Mouse (Mus musculus): ENCODE data around the gene Nmrk1.
A peak's percentile ranks its signal among the peaks of the same experiment; 100 is the strongest.
"Not testable (repeated sequence)": the region's sequence is repeated elsewhere in the genome, so short reads cannot be mapped to it uniquely, and the experiment has no call there.

Nmrk1 gene

DNA sequence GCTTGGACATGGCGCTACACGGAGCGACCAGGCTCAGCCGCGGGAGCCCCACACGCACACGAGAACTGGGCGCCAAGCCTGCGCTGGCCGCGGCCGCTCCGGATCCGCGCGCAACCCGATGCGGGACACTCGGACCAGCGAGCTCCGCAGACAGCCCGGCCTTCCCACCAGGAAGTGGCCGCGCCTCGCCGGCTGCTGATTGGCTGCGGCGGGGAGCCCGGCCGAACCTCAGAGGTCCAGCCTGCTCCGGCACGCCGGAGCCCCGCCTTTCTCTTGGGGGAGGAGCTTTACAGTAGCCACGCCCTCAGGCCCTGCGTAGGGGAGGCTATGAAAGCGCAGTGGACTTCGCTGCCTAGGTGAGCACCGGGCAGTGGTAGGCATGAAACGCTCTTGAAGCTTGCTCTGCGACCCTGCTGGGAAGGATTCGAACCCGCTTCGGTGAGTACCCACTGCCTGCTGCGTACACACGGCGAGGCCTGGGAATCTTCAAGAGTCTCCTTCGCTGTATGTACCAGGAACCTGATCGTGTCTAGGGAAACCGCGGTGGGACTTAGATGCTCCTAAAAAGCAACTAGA, at the start of gene Nmrk1, which contains the start of gene Ostf1:
Gene Nmrk1 (plus strand): TSS at position 307 of the 576 bp plus-strand sequence.
Gene Ostf1 (minus strand): TSS at position 180 of the 576 bp plus-strand sequence.
- peak; percentile 93 to 96 for DNase-seq

- DNase-seq: no peak
Observed at GRCm38 (mm10) chr19:18582226-18582625, 49.5 kb upstream of the Nmrk1 start.

DNA sequence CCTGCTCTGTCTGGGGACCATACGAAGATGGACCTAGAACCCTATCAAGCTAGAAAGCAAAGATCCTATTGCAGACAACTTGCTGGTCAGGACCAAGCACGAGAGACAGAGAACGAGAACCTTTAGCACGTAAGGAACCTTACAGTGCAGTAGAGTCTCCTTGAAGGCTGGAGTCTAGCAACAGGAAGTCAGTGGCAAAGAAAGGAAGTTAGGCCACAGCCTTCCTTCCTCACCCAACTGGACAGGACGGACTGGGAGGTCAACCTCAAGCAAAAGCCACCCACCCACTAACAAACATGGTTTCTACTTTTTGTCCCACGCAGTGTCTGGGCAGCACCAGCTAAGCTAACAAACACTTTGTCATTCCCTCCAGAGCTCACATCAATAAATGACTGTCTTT, 48.9 kb upstream of the Nmrk1 start:
- no peak for DNase-seq

DNA sequence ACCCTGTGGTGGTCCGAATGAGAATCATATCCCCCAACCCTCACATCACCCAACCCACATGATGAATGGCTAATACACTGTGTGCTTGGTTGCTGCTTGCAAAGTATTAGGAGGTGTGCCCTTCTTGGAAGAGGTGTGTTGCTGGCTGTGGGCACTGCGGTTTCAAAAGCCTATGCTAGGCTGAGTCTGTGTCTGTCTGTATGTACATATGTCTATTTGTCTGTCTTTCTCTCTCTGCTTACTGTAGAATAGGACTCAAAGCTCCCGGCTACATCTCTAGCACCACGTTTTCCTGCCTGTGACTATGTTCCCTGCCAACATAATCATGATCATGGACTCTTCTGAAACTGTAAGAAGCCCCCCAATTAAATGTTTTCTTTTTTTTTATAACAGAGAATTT, 48.0 kb upstream of the Nmrk1 start:
- DNase-seq: no peak

DNA sequence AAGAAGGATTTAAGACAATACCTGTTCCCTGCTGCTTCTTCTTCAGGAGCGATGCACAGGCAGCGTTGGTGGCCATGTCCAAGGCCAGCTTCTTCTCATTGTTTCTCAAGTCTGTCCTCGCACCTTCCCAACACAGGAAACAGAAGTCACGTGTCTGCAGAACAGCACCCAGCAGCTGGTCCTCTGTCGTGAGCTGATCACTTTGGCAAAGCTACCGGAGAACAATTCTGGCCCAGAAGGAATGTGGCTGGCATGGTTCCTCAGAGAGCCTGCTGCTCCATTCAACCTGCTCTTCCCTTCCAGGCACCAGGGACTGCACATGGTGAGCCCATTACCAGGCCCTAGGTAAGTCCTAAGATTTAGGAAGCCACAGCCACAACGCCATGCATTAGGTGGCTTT, 47.1 kb upstream of the Nmrk1 start:
- no peak for DNase-seq

GRCm38 (mm10) chr19:18587118-18587517, 44.6 kb upstream of the Nmrk1 start:
- no peak for DNase-seq

DNA sequence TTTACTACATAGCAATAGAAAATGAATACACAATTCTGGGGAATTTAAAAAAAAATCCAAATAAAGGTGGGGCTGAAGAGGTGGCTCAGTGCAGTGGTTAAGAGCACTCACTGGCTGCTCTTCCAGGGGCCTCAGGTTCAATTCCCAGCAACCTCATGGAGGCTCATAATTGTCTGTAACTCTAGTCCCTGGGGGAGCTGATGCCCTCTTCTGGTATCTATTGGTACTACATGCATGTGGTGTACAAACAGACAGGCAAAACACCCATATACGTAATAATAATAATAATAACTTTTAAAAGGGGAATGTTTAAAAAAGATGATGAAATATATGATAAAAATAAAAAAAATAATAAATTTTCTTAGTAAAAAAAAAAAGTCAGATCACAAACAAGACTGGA, 43.5 kb upstream of the Nmrk1 start:
- no peak for DNase-seq

GRCm38 (mm10) chr19:18588801-18589200, 42.9 kb upstream of the Nmrk1 start:
- DNase-seq: not testable (repeated sequence)

DNA sequence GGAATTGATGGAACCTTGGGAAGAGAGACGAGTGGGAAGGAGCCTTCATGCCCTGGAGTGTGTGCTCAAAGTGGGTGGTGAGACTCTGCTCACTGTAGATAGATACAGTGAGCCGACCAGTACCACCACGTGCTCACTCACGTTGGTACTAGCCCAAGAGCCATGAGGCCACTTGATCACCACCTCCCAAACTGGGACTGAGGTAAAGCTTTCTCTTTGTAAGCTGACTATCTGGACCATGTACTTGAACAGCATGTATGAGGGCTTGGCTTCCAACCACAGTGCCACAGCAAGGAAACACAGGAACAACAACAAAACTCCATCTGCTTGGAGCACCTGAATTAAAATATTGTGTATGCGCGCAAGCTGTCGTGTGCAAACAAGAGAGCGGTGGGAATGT, 42.5 kb upstream of the Nmrk1 start:
- no peak for DNase-seq

DNA sequence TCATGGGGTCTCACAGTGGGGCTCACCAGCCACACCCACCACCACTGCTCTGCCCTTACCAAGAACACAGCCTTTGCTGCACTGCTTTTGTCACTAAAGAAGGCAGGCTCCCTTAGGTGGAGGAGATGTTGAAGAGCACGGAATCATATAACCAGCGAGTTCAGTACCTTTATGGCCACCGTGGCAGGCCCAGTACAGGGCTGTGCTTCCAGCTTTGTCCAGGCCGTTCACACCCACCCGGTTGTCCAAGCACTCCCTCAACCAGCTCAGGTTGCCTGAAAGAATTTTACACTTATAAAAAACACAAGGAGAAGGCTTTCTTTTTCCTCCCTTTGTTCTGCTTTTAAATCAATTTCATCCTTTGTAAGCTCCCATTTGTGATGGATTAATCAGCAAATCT, 41.5 kb upstream of the Nmrk1 start:
- DNase-seq: no peak

GRCm38 (mm10) chr19:18590942-18591354, 40.8 kb upstream of the Nmrk1 start:
- DNase-seq: no peak

GRCm38 (mm10) chr19:18592919-18593318, 38.8 kb upstream of the Nmrk1 start:
- no peak for DNase-seq

DNA sequence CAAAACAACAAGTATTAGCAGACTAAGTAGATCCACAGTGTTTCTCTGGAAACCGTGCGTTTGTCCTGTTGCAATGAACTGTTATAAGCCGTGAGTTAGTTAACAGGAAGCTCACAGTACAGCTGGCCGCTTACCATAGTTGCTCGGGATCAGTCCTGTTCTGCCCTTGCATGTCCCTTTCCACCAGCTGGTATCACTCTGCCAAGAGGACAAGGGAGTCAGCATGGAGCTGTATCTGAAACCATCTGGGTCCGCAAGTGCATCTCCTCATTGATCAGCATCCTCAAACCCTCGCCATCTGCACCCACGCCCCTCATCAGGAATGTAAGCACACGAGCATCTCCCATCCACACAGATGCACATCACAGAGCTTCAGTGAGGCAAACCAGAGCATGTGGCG, 38.0 kb upstream of the Nmrk1 start:
- DNase-seq: no peak

DNA sequence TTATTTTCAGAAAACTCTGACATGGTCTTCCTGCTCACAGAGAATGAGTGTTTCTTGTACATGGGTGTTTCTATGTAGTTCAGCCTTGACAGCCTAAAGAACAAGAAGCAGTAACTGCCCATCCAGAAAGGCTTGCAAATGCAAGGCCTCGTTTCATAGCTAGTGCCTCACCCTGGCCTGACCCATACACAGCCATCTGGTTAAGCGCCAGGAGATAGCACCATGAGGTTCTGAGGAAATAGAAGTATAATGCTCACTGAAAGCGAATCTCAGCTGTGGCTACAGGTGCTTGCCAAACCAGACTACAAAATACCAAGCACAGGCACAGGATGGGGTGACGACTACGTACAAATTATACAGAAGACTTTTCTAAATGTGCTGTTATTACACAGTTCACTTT, 34.9 kb upstream of the Nmrk1 start:
- no peak for DNase-seq

DNA sequence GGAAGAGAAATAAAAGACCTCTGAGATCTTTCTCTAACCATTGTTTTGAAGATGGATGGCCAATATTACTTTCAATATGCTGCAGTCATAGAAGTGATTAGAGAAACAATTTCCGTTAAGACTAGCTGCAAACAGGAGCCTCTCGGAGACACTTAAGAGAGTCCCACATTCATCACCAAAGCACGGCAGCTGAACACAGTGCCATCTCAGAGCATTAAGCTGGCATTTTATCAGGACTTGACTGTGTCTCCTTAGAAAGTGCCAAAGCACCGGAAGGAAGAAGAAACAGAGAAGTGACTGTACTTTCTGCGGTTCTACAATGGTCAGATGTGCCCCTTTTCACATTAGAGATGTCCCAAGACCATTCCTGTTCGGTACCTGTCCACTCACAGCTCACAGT, 34.0 kb upstream of the Nmrk1 start:
- DNase-seq: no peak

DNA sequence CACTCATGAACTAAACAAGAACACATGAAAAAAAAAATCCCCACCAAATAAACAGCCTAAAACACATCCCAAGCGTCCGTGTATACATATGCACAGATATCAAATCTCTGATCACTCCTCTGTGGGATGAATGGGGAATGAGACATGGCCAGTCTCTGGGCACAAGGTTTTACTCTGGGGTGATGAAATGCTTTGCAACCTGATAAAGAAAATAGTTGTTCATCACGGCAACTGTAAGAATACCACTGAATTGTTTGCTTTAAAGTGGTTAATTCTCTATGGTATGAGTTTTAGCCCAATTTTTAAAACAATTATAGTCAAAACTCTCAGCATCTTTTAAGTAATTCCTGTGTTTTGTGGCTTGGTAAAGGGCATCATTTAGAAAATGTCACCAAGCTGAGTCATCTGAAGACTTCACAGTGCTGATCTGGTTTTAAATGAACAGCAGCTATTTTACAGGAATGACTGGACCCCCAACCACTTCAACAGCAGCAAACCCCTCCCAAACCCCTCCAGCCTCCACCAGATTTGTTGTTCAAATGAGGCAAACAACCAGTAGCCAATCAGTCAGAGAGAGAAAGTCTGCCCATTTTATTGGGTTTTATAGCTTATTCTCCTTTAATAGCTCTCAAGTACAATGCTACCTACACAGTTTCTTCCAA, 33.4 kb upstream of the Nmrk1 start:
- DNase-seq: no peak

DNA sequence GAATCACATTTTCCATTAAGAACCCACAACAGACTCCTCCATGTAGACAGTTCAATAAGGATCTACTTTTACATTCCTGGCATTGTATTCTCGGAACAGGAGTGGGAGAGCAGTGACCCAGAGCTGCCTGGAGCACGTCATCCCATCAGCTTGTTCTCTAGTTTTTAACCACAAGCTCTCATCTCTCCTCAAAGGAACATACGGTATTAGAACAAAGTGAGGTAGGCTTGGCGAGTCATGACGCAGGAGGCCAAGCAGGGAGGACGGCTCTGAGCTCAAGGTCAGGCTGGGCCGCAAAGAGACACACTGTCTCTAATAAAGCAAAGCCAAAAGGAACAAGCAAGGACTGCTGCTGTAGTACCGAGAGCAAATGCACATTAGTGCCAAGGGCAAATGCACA, 32.7 kb upstream of the Nmrk1 start:
- no peak for DNase-seq

DNA sequence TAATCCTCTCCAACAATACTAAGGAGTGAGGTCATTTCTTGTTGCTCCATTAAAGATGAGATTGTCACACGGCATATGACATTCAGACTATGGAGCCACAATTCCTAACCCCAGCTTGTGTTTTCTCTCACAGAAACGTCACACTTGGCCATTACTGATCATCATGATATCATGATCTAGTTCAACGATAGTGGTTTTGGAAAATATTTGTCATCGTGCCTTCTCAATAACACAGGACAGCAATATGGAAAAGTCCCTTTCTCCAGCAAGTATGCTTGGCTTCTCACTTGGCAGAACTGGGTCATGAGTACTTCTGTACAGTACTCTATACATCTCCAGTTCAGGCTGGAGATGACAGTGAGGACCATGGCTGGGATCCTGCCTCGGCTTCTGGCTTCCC, 32.1 kb upstream of the Nmrk1 start:
- DNase-seq: no peak

GRCm38 (mm10) chr19:18600611-18601010, 31.1 kb upstream of the Nmrk1 start:
- DNase-seq: no peak

- DNase-seq: no peak
Observed at GRCm38 (mm10) chr19:18603011-18603410, 28.7 kb upstream of the Nmrk1 start.

DNA sequence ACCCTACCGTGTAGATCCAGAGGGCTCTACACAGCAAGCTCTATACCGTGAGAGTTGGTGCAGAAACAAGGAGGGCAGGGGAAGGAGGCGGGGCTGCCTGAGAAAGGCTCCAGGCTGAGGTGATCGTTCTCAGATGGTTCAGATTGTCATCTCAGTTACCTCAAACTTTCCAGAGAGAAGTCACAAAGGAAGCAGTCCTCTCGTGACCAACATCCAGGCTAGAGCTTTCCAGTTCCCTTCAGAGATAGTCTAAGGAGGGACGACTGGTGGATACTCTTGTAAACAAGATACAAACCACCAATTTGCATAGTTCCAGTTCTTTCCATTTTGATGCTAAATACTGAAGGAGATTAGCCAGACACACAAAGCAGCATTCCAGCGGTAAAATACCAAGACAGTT, 23.8 kb upstream of the Nmrk1 start:
- no peak for DNase-seq

- DNase-seq: no peak
Observed at GRCm38 (mm10) chr19:18608975-18609374, 22.8 kb upstream of the Nmrk1 start.

GRCm38 (mm10) chr19:18614337-18614736, 17.4 kb upstream of the Nmrk1 start:
- DNase-seq: no peak

- no peak for DNase-seq
Observed at GRCm38 (mm10) chr19:18615680-18616240, 16.0 kb upstream of the Nmrk1 start.

GRCm38 (mm10) chr19:18617504-18617903, 14.2 kb upstream of the Nmrk1 start:
- no peak for DNase-seq
